Mouse (Mus musculus) midbrain, postnatal 0 days (tissue): ENCODE data around the gene Eipr1. TPM values are rescaled to one million over a fixed set of nuclear protein-coding genes. Genes with fewer than 3 reads are reported as not detected.

Experiments
- polyA plus RNA-seq: library from polyadenylated mRNA; unstranded; fragments of >200 nt; fragmentation: Nextera tagmentation; extraction: Ambion mirVana; gene quantifications from 2 replicates; pipeline ENCODE4 v1.2.1, GENCODE M21; 2015
- total RNA-seq: library from RNA; depleted of rRNA; stranded (reverse); fragments of >200 nt; gene quantifications from 2 replicates; pipeline ENCODE4 v1.2.3, GENCODE M21; 2014; rRNA removed

Gene Eipr1
- total and polyA plus RNA-seq, 2 experiments from 2014 or later: 59.6 to 62.2 TPM

Other genes starting within 250 kb of the Eipr1 start
- not detected in 2 replicates for gene Dcdc2c, start 199.4 kb upstream of the Eipr1 start, total RNA-seq
- 0.43 and 0.56 TPM in 2 replicates for gene Dcdc2c, start 199.4 kb upstream of the Eipr1 start, polyA plus RNA-seq
- gene Allc, start 169.3 kb upstream of the Eipr1 start, total RNA-seq: 0.16 TPM in 1 of 2 replicates, not detected in the other
- 0.32 and 0.58 TPM in 2 replicates for gene Allc, start 169.3 kb upstream of the Eipr1 start, polyA plus RNA-seq
- 0.57 and 1.4 TPM in 2 replicates for gene Colec11, start 128.4 kb upstream of the Eipr1 start, total RNA-seq
- gene Colec11, start 128.4 kb upstream of the Eipr1 start, polyA plus RNA-seq: 0.85 and 1.1 TPM in 2 replicates
- gene Rps7, start 115.8 kb upstream of the Eipr1 start, total RNA-seq: 844 and 942 TPM in 2 replicates
- 481 and 538 TPM in 2 replicates for gene Rps7, start 115.8 kb upstream of the Eipr1 start, polyA plus RNA-seq
- 7.7 and 9.8 TPM in 2 replicates for gene Rnaseh1, start 102.2 kb upstream of the Eipr1 start, total RNA-seq
- gene Rnaseh1, start 102.2 kb upstream of the Eipr1 start, polyA plus RNA-seq: 12.6 and 14.5 TPM in 2 replicates
- 6.4 and 8.8 TPM in 2 replicates for gene Adi1, start 76.6 kb upstream of the Eipr1 start, total RNA-seq
- gene Adi1, start 76.6 kb upstream of the Eipr1 start, polyA plus RNA-seq: 23.4 and 23.6 TPM in 2 replicates
- gene Trappc12, start 1.3 kb upstream of the Eipr1 start, total RNA-seq: 53.2 and 54.4 TPM in 2 replicates
- 37.9 and 38.8 TPM in 2 replicates for gene Trappc12, start 1.3 kb upstream of the Eipr1 start, polyA plus RNA-seq